Mouse (Mus musculus) midbrain, embryonic 12.5 days (tissue): ENCODE data around the gene Rps6kl1. TPM values are rescaled to one million over a fixed set of nuclear protein-coding genes. Genes with fewer than 3 reads are reported as not detected.

ENCODE experiments used
- ATAC-seq: fragments of 200-750 bp; cut with Nextera tagmentation; 2 replicates; pipeline ENCODE4 v1.8.0; 2017; ENCODE audit warnings: low read depth, moderate TSS enrichment, moderate library complexity; ENCODE audit not compliant: low FRiP score
- H3K27ac ChIP-seq: fragments of 300-500 bp; sonication (generic); replicated peaks from 2 replicates; pipeline ENCODE4 v1.5.1; 2016; ENCODE audit warnings: mild to moderate bottlenecking
- H3K27me3 ChIP-seq: fragments of 300-500 bp; sonication (generic); 2 replicates; pipeline ENCODE4 v1.6.1; 2016; ENCODE audit warnings: mild to moderate bottlenecking
- H3K36me3 ChIP-seq: fragments of 300-500 bp; sonication (generic); 2 replicates; pipeline ENCODE4 v1.6.1; 2016
- H3K4me1 ChIP-seq: fragments of 300-500 bp; sonication (generic); 2 replicates; pipeline ENCODE4 v1.6.1; 2016
- H3K4me2 ChIP-seq: fragments of 300-500 bp; sonication (generic); replicated peaks from 2 replicates; pipeline ENCODE4 v1.6.1; 2016; ENCODE audit warnings: mild to moderate bottlenecking, moderate library complexity
- H3K4me3 ChIP-seq: fragments of 300-500 bp; sonication (generic); 2 replicates; pipeline ENCODE4 v1.5.1; 2016; ENCODE audit warnings: mild to moderate bottlenecking
- H3K9ac ChIP-seq: fragments of 300-500 bp; sonication (generic); replicated peaks from 2 replicates; pipeline ENCODE4 v1.6.1; 2016; ENCODE audit warnings: mild to moderate bottlenecking, moderate library complexity
- H3K9me3 ChIP-seq: fragments of 300-500 bp; sonication (generic); 2 replicates; pipeline ENCODE4 v1.6.1; 2016; ENCODE audit warnings: mild to moderate bottlenecking
- WGBS: fragments of 180-500 bp; shearing (Covaris S2); methylation state at CpG from one replicate; pipeline ENCODE4 v1.1.7; 2016; 5-methylcytosine and 5-hydroxymethylcytosine counted together
- polyA plus RNA-seq: library from polyadenylated mRNA; unstranded; fragments of >200 nt; fragmentation: Nextera tagmentation; extraction: Ambion mirVana; gene quantifications from 2 replicates; pipeline ENCODE4 v1.2.1, GENCODE M21; 2016

Rps6kl1 gene
- polyA plus RNA-seq, 1 experiment from 2014 or later: 6.1 TPM

DNA sequence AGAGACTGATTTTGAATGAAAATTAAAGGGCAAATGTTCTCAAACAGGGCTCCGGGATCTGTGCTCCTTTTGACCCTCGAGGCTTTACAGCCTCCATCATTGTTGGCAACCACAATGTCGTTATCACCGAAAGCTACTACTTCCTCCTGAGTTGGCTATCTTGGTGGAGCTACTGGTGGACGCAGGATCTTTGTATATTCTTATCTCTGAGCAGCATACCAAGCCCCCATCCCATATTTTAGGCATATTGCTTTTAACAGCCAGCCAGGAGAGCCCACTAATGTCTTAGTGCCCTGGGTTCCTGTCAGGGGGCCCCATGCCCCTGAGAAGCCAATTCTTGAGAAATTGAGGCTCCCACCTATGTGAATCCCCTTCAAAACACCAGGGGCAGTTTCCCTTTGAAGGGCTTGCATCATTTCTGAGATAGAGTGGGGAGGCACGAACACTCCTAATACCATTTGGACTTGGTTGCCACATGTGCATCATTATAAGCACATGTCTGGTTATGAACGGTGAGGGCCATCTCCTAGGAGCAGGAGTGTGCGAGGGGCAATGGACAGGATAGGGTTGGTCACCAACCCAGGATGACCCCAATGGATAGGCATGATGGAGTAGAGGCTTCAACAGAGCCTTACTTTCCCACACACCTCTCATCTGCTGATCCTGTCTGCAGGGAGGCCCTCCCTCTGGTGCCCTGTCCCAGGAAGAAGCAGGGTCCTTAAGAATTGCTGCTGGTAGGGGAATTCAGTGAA, 16.8 kb downstream of the Rps6kl1 start:
- H3K9me3 ChIP-seq: no peaks in the 10 kb centered on the region
- no peak overlapping the region for H3K4me3 ChIP-seq
- H3K4me1 ChIP-seq: no peaks in the 10 kb centered on the region
- no peak for ATAC-seq
- no peak overlapping the region for H3K4me2 ChIP-seq
- H3K27me3 ChIP-seq: no peaks in the 10 kb centered on the region
- no peak overlapping the region for H3K9ac ChIP-seq
- H3K36me3 ChIP-seq: peaks cover 63% of the 10 kb centered on the region
- WGBS: 94% methylated on average over 8 of the region's 8 CpGs
- no peak overlapping the region for H3K27ac ChIP-seq

- Histone ChIP-seq H3K4me1 (no peaks in the 10 kb centered on the region), H3K36me3 (peaks cover 89% of the 10 kb centered on the region), H3K9me3 (no peaks in the 10 kb centered on the region), H3K4me2 (no peak overlapping the region), H3K4me3 (no peak overlapping the region), H3K27ac (no peak overlapping the region), H3K27me3 (no peaks in the 10 kb centered on the region), H3K9ac (no peak overlapping the region)
- no peak for ATAC-seq
- WGBS: 87% methylated on average over 6 of the region's 6 CpGs
These were observed 19.7 kb downstream of the Rps6kl1 start for GRCm38 (mm10) chr12:85131361-85131760.

DNA sequence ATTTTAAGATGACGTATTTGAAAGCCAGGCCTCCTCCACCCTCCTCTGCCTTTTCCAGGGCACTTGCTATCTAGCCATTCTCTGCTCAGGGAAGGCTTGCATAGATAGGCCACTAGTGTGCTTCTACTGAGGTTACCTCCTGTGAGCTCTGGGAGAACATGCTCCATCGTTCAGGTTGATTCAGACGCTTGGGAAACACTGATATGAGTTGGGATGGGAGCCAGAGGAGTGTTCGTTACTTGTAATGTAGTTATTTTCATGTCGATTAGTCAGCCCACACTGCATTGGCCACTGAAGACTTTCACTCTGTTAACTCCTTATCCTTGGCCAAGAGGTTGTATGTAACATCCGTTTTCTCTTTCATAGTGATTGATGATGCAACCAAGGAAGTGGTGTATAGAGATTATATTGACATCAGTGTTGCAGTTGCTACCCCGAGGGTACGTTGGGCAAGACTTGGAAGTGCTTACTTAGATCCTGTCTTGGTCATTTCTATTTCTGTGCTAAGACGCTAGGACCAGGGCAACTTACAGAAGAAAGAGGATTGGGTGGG, 21.6 kb downstream of the Rps6kl1 start:
- H3K4me2 ChIP-seq: no peak overlapping the region
- no peak for ATAC-seq
- 94% methylated on average over 9 of the region's 9 CpGs for WGBS
- H3K27ac ChIP-seq: no peak overlapping the region
- no peaks in the 10 kb centered on the region for H3K4me1 ChIP-seq
- H3K27me3 ChIP-seq: no peaks in the 10 kb centered on the region
- H3K4me3 ChIP-seq: no peak overlapping the region
- H3K9me3 ChIP-seq: no peaks in the 10 kb centered on the region
- H3K9ac ChIP-seq: no peak overlapping the region
- peaks cover 86% of the 10 kb centered on the region for H3K36me3 ChIP-seq

DNA sequence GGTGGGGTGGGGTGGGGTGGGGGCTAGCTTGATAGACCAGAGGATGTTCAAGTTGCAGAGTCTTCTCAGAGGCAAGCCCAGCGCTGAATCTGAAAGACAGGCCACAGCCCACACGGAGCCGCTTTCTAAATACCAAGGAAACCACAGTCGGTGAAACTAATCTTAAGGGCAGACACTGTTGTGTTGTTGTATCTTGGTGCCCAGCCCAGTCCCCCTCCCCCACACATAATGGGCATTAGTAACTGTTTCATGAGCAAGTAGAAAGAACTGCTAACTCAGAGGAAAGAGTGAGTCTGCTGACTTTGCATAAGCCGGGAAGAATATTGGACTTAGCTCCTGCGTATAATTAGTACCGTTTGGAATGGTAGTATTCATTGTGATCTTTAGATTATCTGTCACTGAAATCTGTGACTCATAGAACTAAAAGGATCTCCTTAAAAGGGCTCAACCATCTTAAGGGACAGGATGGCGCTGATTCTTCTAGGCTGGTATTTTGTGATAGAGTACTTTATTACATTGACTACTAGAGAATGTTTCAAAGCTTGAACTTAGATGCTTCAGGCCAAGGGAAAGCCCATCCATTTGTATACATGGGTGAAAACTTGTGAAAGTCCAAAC, 24.0 kb downstream of the Rps6kl1 start:
- WGBS: 87% methylated on average over 8 of the region's 8 CpGs
- H3K4me1 ChIP-seq: no peaks in the 10 kb centered on the region
- no peaks in the 10 kb centered on the region for H3K27me3 ChIP-seq
- no peak overlapping the region for H3K27ac ChIP-seq
- peaks cover 86% of the 10 kb centered on the region for H3K36me3 ChIP-seq
- no peaks in the 10 kb centered on the region for H3K9me3 ChIP-seq
- H3K9ac ChIP-seq: no peak overlapping the region
- H3K4me3 ChIP-seq: no peak overlapping the region
- no peak overlapping the region for H3K4me2 ChIP-seq
- no peak for ATAC-seq

DNA sequence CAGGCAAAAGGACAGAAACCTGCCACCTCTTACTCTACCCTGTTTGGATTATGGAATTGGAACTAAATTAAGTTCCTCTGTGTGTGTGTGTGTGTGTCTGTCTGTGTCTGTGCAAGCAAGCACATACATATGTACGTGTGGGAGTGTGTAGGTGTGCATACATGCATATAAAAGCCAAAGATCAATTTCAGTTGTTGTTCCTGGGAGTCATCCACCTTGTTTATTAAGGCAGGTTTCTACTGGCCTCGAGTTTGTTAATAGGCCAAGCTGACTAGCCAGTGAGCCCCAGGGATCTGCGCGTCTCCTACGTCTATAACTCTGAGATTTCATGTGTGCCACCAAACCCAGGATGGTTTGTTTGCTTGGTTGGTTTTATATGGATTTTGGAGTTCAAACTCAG, 26.3 kb downstream of the Rps6kl1 start:
- WGBS: 98% methylated on average over 5 of the region's 5 CpGs
- Histone ChIP-seq H3K4me2 (no peak overlapping the region), H3K36me3 (peaks cover 83% of the 10 kb centered on the region), H3K9me3 (no peaks in the 10 kb centered on the region), H3K9ac (no peak overlapping the region), H3K27me3 (no peaks in the 10 kb centered on the region), H3K27ac (no peak overlapping the region), H3K4me1 (no peaks in the 10 kb centered on the region), H3K4me3 (no peak overlapping the region)
- no peak for ATAC-seq

DNA sequence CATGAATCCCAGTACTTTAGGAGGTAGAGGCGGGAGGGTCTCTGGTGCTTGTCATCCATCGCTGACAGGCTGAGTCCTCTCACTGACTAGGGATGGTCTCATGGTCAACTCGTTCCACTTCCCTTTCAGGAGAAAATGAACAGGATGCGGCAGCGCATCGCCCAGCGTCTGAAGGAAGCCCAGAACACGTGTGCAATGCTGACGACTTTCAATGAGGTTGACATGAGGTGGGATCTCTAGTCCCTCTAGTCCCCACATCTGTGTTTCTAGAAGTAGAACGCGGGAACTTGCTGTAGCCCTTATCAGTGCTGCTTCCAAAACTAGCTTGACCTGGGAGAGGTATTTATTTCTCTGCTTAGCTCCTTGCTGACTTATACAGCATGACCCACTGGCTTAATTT, 27.4 kb downstream of the Rps6kl1 start:
- H3K4me1 ChIP-seq: no peaks in the 10 kb centered on the region
- 95% methylated on average over 11 of the region's 11 CpGs for WGBS
- H3K27me3 ChIP-seq: no peaks in the 10 kb centered on the region
- peaks cover 85% of the 10 kb centered on the region for H3K36me3 ChIP-seq
- H3K4me2 ChIP-seq: no peak overlapping the region
- ATAC-seq: no peak
- H3K9ac ChIP-seq: no peak overlapping the region
- no peak overlapping the region for H3K4me3 ChIP-seq
- no peak overlapping the region for H3K27ac ChIP-seq
- H3K9me3 ChIP-seq: no peaks in the 10 kb centered on the region

DNA sequence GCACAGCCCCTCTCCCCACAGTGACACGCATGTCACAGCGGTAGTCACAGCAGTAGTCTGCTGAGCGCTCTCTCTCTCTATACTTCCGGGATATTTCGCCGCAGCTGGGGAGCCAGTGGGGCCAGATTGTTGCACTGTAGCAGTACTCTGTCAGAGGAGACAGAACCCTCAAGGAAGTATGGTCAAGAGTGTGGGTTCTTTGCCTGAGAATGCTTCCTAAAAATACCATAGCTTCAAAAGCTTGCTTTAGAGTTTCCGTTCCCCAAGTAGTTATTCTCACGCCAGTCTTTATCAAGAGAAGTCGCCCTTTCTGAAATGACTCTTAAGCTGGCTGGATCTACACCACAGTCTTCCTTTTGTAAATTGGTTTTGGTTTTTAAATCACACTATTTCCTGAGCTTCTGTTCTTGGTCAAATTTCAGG, 27.9 kb downstream of the Rps6kl1 start:
- no peak for ATAC-seq
- Histone ChIP-seq H3K9ac (no peak overlapping the region), H3K4me1 (no peaks in the 10 kb centered on the region), H3K9me3 (no peaks in the 10 kb centered on the region), H3K36me3 (peaks cover 85% of the 10 kb centered on the region), H3K4me2 (no peak overlapping the region), H3K4me3 (no peak overlapping the region), H3K27me3 (no peaks in the 10 kb centered on the region), H3K27ac (no peak overlapping the region)
- WGBS: 97% methylated on average over 9 of the region's 9 CpGs

DNA sequence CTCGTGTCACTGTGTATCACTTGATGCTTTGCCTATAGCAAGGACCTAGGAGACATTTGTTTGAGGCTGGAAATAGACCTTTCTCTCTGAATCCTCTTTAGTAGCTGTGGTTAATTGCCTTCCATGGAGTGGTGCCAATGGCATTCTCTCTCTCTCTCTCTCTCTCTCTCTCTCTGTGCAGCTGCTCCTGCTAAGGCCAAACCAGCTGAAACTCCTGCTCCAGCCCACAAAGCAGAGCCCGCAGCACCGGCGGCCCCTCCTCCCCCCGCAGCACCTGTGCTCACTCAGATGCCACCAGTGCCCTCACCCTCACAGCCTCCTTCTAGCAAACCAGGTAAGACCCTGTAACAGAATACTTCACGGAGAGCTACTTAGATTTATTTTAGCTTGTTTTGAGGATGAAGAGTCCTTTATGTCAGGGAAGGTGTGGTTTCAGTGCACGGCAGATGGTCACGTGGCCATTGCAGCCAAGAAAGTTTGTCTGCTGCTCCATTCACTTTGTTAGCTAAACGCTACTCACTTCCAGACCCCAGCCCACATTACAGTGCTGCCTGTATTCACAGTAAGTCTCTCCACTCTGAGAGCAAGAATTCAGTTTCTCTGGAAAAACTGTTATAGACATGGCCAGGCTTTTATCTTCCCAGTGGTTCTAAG, 29.1 kb downstream of the Rps6kl1 start:
- Histone ChIP-seq H3K27ac (no peak overlapping the region), H3K4me3 (no peak overlapping the region), H3K4me2 (no peak overlapping the region), H3K27me3 (no peaks in the 10 kb centered on the region), H3K9ac (no peak overlapping the region), H3K36me3 (peaks cover 77% of the 10 kb centered on the region), H3K9me3 (no peaks in the 10 kb centered on the region), H3K4me1 (no peaks in the 10 kb centered on the region)
- no peak for ATAC-seq
- WGBS: 93% methylated on average over 9 of the region's 9 CpGs

DNA sequence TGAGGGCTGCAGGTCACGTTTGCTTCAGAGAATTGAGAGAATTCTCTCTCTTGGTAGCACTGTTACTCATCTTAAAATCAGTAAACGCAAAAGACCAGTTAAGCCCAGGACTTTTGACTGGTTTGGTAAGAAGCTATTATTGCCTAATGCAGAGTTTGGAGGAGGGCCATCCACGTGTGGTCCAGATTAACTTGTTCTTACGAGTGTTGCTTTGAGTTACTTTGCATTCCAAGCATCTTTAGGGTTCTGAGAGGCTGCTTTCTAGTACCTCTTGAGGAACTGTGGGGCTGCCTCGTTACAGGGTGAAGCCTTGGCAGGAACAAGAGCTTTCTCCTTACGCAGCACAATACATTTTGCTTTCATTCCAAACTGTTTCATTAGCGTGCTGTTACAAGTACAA, 35.4 kb downstream of the Rps6kl1 start:
- H3K27me3 ChIP-seq: no peaks in the 10 kb centered on the region
- no peaks in the 10 kb centered on the region for H3K9me3 ChIP-seq
- WGBS: 77% methylated on average over 7 of the region's 7 CpGs
- peaks cover 37% of the 10 kb centered on the region for H3K36me3 ChIP-seq
- H3K4me1 ChIP-seq: peaks cover 22% of the 10 kb centered on the region
- no peak overlapping the region for H3K9ac ChIP-seq
- no peak overlapping the region for H3K27ac ChIP-seq
- H3K4me3 ChIP-seq: no peak overlapping the region
- no peak overlapping the region for H3K4me2 ChIP-seq
- ATAC-seq: no peak

DNA sequence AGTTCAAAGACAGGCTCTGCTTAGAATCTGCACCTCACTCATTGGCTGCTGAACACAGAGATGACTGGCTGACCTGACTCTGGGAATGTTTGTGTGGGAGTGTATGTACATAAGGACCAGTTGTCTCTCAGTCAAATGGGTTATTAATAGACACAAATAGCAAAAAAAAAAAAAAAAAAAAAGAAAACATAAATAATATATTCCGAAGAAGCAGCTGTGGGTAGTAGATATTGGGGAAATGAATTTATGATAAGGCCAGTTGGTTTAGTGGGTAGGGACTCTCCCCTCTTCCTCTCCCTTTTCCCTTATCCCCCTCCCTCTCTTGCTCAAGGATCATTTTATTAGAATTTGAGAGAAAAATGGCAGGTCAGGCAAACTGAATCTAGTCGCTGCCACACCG, 37.1 kb downstream of the Rps6kl1 start:
- ATAC-seq: no peak
- Histone ChIP-seq H3K4me1 (peaks cover 32% of the 10 kb centered on the region), H3K27ac (no peak overlapping the region), H3K36me3 (peaks cover 21% of the 10 kb centered on the region), H3K4me3 (no peak overlapping the region), H3K27me3 (no peaks in the 10 kb centered on the region), H3K9ac (no peak overlapping the region), H3K4me2 (no peak overlapping the region), H3K9me3 (no peaks in the 10 kb centered on the region)
- 93% methylated on average over 3 of the region's 3 CpGs for WGBS

- Histone ChIP-seq H3K9me3 (no peaks in the 10 kb centered on the region), H3K4me1 (peaks cover 32% of the 10 kb centered on the region), H3K27me3 (no peaks in the 10 kb centered on the region), H3K4me3 (no peak overlapping the region), H3K27ac (no peak overlapping the region), H3K9ac (no peak overlapping the region), H3K36me3 (peaks cover 15% of the 10 kb centered on the region), H3K4me2 (no peak overlapping the region)
- 95% methylated on average over 3 of the region's 3 CpGs for WGBS
- ATAC-seq: no peak
These were observed 37.7 kb downstream of the Rps6kl1 start for GRCm38 (mm10) chr12:85113337-85113736.
